Mouse (Mus musculus): ENCODE data around the gene Foxa2.
A peak's percentile ranks its signal among the peaks of the same experiment; 100 is the strongest.

The Foxa2 gene

DNA sequence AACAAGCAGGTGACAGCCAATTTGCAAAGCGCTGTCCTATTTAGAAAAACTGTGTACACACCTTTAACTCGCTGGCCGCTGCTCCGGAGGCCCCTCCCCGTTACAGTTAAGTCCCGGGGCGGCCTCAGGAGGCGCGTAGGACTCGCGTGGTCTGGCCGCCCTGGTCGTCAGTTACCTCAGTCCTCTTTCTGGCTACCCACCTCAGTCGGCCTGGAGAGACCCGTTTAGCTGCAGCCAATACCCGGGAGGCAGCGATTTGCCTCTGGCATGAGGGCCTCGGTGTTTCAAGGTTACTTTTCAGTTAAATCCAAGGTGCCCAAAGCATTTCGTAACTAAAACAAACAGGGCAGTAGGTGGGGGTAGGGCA lies at the start of gene Foxa2:
TSS of gene Foxa2 (minus strand) at position 171 of the 367 bp plus-strand sequence.
- no peak for DNase-seq

DNA sequence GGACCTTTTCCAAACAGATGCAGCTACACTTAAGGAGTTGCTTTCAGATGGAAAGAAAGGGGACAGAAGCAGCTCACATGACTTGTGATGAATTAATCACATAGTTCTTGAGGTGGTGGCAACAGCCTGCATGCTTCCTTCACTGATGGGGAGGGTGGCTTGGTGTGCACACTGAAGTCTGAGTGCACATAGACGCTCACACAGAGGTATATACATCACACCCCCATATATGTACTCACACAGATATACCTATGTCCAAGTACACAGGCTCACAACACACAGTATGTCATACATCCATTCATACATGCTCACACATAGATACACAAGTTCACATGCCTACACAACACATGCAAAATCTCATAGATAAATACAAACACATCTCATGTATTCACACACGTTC lies 45.3 kb upstream of the Foxa2 start:
- no peak for DNase-seq

DNA sequence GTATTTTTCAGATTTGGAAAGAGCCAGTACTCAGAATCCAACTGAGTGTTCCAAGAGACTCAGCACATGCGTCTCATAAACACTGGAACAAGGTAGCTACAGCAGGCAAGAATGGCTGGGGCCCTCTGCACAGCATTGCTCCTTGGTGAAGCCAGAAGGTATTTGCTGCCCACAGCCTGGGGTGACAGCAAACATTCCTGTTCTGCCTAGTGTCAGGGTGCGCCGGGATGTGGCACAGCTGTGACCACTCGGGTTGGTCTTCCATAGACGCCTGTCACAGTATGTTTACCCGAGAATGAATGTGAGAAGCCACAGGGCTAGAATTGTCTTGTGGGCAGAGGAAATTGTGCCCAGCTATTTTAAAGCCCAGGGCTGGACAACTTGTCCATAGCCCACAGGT lies 44.9 kb upstream of the Foxa2 start:
- DNase-seq: no peak

DNA sequence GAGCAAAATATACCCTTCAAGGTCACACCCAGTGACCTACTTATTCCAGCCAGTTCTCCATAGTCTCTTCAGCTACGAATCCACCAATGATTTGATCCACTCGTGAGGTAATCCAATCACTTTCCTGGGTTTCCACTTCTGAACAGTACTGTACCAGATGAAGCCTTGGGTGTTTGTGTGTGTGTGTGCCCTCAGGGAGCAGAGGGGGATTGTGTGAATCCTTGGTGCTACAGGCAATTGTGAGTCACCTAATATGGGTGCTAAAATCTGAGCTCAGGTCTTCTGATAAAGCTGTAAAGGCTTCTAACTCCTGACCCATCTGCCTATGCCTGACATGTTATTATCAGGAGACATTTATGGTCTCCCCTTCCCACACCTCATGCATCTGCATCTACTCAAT lies 43.3 kb upstream of the Foxa2 start:
- DNase-seq: no peak

DNA sequence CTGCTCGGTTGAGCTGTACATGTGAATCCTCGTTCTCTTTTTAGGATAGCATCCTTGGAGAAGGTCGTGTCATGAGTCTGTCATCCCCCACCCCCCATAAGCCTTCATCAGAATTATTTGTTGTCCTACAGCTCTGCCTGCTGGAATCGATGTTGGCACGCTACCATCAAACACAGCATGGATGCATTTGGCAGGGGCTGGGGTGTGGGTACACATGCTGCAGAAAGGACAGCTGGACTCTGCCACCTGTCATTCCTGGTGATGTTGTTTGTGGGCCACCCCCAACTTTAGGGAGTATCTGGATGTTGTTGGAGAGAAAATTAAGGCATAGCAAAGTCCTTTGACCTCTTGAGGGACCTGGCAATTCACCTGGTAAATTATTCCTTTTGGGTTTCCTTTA lies 38.8 kb upstream of the Foxa2 start:
- DNase-seq: no peak

DNA sequence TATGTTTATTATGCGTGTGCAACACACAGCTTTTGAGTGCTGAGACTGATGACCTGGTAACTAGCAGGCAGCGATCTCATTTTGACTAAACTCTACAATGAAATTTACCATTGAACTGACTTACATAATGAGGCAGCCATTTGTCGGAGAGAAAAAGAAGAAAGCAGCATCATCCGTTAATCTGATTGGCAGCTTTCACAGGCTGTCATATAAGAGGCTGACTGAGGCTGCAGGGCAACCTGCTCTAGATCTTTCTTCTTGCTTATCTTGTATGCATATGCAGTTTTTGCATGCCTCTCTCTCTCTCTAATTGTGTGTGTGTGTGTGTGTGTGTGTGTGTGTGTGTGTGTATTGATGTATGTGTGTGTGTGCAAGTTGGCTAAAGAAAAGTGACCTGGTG lies 38.4 kb upstream of the Foxa2 start:
- no peak for DNase-seq

DNA sequence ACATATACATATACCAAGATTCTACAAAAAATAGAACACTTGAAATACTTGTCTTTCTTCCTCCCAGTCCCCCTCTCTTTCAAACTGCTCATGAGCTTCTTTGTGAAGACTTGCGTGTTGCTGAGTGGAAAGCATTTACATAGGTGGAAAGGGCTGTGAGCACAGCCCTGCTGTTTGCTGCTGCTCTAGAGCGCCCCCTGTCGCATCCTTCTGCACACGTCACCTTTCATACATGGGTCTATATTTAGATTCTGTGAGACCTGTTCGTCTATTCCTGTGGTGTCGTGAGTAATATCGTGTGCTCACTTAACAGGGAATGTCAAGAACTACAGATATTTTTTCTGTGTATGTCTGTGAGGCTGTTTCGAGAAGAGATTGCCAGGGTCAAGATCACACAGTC lies 35.5 kb upstream of the Foxa2 start:
- peak in 1 of 2 experiments; percentile 17 for DNase-seq

DNA sequence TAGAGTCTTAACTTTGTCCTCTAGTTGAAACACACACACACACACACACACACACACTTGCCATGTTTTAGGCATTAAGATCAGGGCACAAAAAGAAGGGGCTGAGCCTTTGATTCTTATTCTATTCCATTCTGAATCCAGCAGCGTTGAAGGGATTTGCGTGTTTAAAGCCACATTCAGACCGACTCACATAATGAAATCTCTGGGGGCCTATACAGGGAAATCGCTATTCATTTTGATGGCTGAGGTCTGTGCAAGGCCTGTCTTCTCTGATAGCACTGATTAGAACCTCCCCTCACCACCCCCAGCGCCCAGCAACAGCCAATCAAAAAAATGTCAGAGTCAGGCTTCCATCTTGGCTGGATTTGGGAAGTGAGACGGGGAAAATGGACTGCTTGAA lies 13.9 kb upstream of the Foxa2 start:
- DNase-seq: no peak

DNA sequence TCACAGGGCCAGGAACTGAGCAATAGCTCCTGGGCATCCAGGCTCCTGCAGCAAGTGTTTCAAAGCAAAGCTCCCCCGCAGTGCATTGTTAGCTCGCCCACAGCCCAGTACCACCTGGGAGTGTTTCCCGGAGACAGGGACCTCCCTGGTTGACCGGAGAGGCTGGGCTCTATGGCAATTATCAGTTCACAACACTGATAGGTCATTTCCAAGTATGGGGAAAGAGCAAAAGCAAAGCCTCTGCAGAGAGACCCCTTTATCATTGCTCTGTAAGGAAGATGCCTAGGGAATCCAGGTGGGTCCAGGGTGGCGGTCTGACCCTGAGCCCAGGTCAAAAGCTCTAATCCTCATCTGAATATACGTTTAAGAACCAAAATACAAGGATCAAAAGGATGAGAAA lies 6.6 kb upstream of the Foxa2 start:
- DNase-seq: no peak

DNA sequence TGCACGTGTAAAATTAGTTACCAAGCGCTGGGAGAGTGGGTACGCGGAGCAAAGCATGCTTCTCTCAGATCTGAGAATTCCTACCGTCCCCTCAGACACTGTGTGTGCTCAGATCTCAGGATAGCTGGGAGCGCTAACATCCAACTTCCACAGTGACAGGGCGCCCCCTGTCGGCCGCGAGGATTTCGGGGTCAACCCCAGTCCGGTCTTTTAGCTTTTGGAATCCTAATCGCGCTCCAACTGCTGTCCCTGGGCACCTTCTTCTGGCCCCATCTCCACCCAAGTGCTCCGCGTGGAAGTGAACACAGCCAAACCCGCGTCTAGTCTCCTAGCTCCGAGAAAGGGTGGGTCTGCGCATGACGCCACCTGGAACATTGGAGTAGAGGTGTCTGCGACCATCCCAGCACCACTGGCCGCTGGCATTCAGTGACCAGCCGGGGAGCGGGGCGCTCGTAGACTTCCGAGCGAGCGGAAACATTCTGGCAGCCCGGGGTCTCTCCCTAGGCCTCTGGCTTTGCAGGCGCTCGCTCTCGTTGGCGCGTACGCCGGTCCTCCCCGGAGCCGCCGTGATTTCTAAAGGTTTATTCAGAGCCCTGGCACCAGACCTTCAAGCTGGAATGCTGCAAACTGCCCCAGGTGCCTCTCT lies 1.8 kb upstream of the Foxa2 start:
- DNase-seq: peak in 1 of 2 experiments; percentile 61

DNA sequence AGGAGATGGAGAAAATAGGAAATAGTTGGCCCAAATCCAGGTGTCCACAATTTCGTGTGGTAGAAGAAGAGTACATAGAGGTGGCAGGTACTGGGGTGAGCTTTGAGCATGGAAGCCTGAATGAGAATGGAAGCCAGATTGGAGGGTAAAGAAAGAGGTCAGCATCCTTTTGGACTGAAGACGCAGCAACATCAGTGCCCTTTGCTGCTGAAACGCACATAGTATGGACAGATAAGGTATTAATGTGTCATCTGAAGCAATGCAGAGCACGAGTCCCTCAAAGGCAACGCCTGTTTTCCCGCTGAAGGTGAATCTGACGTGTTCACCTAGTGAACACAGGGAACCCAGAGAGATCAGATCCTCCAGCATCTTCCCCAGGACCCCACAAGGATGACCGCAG lies 842 bp upstream of the Foxa2 start:
- DNase-seq: no peak

DNA sequence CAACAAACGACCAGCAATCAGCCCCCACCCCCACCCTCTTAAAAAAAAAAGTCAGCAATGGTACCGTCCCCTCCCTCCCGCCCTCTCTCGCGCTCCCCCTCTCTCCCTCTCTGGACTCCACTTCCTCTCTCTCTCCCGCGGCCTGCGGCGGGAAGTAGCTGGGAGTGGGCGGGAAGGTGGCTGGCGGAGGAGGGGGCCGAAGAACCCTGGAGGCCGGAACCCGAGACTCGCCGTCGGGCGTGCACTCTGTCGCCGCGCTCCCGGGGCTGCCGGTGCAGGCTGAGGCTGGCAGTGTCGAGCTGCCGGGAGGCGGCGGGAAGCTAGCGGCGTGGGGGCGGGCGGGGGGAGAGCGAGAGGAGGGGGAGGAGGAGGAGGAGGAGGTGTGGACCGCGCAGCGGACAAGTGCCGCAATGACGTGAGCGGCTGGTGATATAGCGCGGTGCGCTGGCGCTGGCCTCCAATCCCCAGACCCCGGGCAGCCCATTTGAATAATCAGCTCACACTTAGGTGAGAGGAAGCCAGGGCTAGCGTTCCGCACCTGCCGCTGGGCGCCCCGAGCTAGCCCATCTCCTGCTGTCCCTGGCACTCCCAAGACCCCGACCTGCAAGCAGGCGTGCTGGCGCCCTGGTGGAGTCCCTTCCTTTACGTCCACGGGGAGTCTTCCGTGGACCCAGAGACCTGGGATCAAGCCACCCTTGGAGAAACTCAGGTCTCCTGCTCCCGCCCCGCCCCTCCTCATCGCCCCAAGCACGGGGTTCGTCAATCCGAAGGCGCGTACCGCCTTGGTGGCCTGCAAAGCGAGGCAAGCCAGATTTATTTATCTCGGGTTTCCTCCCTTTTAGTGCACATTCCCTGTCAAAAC lies 601 bp downstream of the Foxa2 start:
- no peak for DNase-seq

DNA sequence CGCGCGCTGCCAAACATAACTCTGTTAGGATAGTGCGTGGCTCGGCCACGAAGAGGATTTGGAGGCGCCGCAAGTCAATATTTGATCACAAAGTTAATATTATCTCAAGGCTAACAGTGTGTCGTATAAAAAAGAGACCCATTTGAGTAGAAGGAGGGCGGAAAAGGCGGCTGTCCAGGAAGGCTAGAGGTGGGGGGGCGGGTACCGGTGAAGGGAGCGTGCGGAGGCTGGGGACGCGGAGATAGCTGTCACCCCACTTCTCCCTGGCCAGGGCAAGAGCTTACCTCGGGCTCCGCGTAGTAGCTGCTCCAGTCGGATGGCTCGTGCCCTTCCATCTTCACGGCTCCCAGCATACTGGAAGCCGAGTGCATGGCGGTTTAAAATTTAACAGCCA lies 1.2 kb downstream of the Foxa2 start:
- no peak for DNase-seq

DNA sequence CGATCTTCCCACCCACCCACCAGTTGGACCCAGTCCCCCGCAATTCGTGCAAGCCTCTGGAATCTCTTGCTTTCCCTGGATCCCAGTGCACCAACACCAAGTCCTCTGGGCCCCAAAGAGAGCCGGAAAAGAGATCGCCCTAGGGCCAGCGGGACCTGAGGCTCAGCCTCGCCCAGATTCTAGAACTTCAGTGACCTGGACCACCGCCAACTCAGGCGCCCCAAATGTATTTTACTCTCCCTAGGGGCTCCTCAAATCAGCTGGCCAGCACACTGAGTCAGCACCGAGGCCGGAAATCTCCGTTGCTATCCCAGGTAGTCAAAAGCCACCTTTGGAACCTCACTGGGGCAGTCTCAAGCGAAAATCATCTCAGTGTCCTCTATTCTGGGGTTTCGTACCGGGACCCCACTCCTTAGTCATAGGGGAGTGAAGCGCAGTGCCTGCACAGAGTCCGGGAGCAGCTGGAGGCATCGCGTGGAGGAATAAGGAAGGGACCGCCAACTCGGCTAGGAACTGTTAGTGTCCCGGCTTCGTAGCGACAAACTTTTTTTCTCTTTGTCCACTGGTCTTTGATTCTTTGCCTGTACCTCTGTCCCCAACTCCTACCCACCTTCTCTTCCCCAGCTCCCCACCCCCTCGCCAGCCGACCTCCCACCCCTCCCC lies 1.8 kb downstream of the Foxa2 start:
- no peak for DNase-seq

DNA sequence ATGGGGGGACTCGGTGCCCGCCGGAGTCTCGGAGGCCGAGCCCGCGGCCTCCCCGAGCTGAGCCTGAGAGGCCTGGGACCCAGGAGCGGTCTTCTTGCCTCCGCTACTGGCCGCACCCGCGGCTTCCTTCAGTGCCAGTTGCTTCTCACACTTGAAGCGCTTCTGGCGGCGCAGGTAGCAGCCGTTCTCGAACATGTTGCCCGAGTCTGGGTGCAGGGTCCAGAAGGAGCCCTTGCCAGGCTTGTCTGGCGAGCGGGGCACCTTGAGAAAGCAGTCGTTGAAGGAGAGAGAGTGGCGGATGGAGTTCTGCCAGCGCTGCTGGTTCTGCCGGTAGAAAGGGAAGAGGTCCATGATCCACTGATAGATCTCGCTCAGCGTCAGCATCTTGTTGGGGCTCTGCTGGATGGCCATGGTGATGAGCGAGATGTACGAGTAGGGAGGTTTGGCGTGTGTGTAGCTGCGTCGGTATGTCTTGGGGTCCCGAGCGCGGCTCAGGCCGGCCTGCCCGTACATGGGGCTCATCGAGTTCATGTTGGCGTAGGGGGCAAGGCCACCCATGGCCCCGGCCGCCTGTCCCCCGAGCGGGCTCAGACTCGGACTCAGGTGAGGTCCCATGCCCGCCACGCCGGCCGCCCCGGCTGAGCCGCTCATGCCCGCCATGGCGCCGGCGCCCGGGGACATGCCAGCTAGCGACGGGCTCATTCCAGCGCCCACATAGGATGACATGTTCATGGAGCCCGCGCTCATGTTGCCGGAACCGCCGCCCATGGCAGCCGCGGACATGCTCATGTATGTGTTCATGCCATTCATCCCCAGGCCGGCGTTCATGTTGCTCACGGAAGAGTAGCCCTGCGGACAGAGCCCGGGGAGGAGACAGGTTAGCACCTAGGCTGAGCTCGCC lies 2.5 kb downstream of the Foxa2 start:
- DNase-seq: no peak

DNA sequence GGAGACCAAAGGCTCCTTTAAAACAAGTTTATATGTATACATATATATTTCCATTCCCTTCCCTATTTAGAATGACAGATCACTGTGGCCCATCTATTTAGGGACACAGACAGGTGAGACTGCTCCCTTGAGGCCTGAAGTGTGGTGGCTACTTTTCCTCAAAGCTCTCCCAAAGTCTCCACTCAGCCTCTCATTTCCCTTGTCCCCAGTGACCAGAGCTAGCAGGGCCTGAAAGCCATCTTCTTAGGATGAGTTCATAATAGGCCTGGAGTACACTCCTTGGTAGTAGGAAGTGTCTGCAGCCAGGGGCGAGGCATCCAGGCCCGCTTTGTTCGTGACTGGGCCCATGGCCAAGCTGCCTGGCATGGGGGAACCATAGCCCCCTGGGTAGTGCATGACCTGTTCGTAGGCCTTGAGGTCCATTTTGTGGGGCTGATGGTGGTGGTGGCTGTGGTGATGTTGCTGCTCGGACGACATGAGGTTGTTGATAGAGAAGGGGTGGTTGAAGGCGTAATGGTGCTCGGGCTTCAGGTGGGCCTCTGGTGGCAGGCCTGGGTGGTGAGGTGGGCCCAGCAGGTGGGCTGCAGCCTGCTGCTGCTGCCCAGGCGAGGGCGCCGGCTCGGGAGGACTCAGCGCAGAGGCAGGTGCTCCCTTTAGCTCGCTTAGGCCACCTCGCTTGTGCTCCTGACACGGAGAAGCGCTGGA lies 3.3 kb downstream of the Foxa2 start:
- DNase-seq: no peak

DNA sequence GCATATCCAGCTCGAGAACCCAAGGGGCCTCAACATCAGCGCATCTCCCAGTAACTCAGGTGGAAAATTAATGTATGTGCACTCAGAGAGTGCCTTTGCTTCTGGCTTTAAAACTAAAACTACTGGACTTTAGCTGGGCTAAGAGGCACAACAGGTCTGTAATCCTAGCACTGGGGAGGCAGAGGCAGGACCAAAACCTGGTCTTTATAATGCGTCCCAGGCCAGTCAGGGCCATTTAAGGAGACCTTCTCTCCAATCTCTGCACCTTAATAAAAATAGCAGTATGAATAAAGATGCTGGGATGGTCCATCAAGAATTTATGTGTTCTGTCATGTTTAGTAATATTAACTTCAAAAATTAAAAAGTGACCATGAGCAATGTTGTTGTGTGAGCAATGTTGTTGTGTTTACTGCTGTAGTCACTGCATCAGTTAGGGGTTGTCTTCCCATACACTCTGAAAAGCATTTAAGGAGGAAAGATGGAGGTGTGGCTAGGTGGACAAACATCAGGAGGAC lies 4.6 kb downstream of the Foxa2 start:
- DNase-seq: no peak

DNA sequence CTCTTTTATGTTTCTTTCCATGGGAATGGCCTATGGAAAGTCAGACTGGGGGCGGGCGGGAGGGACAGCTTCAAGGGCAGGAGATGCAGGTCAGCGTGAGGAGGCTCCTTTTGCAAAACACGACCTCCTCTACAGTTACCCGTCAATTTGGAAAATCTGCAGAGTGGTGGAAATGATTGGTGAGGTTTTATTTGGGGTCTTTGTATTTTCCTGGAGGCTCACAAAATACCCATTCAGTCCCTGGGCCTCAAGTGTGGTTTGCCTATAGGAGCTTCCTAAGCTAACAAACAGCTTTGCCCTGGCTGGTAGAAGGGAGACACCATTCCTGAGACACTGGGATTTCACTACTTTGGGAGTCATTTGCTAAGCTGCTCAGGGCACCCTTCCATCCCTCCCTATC lies 5.4 kb downstream of the Foxa2 start:
- no peak for DNase-seq

DNA sequence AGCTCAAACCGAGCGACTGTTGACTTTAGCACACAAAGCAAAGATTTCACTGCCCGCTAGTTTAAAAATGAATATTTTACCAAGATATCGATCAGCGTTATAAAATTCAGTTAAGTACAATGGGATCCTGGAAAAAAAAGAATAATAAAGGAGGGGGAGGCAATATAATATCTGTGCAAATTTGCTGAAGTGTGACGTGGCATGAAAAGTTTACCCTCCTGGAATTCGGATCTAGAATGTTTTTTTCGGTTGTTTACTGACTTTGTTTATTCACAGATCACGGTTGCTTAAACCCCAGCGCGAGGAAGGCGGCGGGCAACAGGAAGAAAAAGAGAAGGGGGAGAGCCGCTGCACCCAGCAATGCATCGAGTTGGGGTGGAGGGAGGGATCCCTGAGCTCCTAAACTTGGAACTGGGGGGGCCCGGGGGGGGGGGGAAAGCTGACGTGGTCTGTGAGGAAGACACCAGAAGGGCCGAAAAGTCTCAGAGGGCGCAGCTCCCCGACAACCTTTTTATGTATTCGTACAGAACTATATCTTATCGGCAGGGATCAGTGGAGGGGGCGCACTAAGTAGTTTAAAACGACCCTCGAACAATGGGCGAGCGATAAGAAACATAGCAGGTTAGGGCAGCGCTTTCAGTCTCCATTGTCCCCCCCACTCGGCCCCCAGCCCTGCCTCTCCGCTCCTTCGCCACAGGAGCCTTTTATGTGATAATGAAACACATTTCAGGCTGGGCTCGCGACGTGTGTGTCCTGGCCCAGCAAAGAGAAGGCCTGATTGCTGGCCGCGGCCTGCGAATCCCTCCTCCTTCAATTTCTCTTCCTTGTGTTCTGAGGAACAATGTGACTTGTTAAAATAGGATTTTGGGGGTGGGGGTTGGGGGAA lies 6.3 kb downstream of the Foxa2 start:
- no peak for DNase-seq

DNA sequence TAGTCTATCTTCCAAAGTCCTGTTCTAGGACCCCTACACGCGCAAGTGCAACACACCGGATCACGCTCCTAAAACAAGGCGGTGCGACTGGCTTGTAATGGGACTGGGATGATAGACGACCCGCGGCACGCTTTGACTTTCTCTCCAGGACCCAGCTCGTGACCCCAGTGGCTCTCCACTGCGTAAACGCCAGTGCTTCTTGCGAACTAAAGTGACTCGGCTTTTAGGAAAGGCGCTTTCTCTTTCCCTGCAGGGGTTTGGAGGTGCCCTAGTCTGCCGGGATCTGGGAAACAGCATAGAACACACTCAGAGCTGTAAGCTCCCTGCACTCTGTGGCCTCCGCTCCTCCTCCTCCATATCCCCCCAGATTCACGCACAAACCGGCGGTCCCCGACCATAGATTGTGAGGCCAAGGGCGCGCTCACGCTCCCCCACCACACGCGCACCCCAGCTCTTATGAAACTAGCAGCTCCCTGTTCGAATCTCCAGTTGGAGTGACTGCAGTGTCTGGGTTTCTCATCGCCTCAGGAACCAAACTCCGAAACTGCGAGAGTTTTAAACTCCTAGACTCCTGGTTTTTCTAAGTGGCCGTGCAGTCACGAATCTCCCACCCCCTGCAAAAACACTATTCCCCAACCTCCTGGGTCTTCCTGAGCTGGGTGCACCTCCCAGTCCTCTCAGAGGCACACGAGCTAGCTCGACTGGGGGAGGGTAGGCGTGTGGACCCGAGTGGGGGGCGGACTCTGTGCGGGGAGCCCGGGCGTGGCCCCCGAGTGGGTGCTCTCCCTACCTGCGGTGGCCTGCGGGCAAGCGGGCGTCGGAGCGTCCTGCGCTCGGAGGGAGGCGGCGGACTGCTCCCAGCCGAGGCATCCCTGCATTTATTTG lies 7.2 kb downstream of the Foxa2 start:
- no peak for DNase-seq

All from spleen, adult 18-20 months (tissue).